Mouse (Mus musculus): Measurements from ENCODE around the gene Cnnm2. TPM values are rescaled to one million over a fixed set of nuclear protein-coding genes. Genes with fewer than 3 reads are reported as not detected.

The Cnnm2 gene
- polyA plus RNA-seq, 2 experiments, result 4.8 to 6.7 TPM

DNA sequence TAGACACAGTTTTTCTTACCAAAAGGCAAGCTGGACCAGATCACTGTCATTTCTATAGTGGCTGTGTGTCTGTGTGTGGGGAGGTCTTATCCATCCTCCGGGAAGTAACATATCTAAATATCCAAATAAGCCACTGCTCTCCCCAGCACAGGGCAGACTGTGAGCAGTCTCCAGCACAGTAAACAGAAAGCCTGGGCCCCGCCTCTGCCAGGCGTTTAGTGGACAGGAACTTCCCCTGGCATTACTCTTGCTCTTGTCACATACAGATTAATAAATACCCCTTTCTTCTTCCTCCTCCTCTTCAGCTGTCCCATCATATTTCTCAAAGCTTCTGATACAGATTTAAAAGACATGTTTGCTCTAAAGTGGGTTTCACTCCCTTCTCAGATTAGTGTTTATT lies 101.2 kb downstream of the Cnnm2 start:
- H3K27ac ChIP-seq (replicated peaks; ENCODE audit: low read depth, low read length), result no peak overlapping the region
- H3K36me3 ChIP-seq (ENCODE audit: control insufficient read depth, insufficient read depth, low read length), result no peaks in the 10 kb centered on the region
- 43% methylated on average over 3 of the region's 3 CpGs for WGBS
- no peaks in the 10 kb centered on the region for H3K27me3 ChIP-seq (ENCODE audit: control insufficient read depth, insufficient read depth, low read length)
- H3K4me1 ChIP-seq (ENCODE audit: control insufficient read depth, insufficient read depth, low read length), result no peaks in the 10 kb centered on the region
- no peak for TF ChIP-seq POLR2A (IDR thresholded peaks at IDR 0.05; ENCODE audit: borderline replicate concordance, extremely low read depth, insufficient read depth, insufficient read length)
- no peaks in the 10 kb centered on the region for H3K9me3 ChIP-seq (ENCODE audit: control insufficient read depth, low read length)
- DNase-seq (ENCODE audit: low spot score), result no peak
- no peak for ATAC-seq (ENCODE audit: low FRiP score, low read depth)
- H3K9ac ChIP-seq (ENCODE audit: low read depth, low read length, severe bottlenecking), result no peak overlapping the region
- H3K4me3 ChIP-seq (replicated peaks; ENCODE audit: low read length), result no peak overlapping the region
- no peak overlapping the region for H3K4me2 ChIP-seq (replicated peaks; ENCODE audit: low read depth, low read length, severe bottlenecking)

DNA sequence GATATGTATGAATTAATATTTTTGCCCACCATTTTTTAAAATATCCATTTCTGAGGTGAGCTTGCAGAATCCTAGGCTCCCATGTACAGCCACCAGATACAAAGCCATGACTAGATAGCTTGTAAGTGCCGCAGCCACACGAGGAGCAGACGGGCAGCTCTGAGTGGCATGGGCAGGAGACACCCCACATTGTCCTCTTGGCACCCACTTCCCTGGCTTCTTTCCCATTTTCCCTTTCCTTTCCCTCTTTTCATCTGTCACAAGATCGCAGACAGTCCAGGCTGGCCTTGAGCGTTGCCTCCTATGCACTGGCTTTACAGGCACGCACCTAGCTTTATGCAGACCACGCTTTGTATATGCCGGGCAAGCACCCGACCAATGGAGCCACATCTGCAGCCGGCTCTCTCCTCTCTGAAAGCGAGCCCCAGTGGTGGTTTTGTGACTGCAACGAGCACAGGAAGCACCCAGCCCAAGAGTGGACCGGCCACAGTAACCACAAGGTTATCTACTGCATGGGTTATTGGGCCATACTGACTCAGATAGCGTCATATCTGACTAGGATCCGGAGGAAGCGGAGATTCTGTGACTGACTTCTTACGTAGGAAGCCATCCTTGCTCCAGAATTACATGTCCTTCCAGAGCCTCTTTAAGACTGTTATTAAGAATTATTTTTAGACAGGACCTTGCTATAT lies 102.0 kb downstream of the Cnnm2 start:
- no peak overlapping the region for H3K27ac ChIP-seq (replicated peaks; ENCODE audit: low read depth, low read length)
- H3K9ac ChIP-seq (ENCODE audit: low read depth, low read length, severe bottlenecking), result no peak overlapping the region
- 80% methylated on average over 17 of the region's 17 CpGs for WGBS
- H3K4me1 ChIP-seq (ENCODE audit: control insufficient read depth, insufficient read depth, low read length), result no peaks in the 10 kb centered on the region
- ATAC-seq (ENCODE audit: low FRiP score, low read depth), result no peak
- no peak overlapping the region for H3K4me3 ChIP-seq (replicated peaks; ENCODE audit: low read length)
- H3K4me2 ChIP-seq (replicated peaks; ENCODE audit: low read depth, low read length, severe bottlenecking), result no peak overlapping the region
- no peak for DNase-seq (ENCODE audit: low spot score)
- H3K36me3 ChIP-seq (ENCODE audit: control insufficient read depth, insufficient read depth, low read length), result no peaks in the 10 kb centered on the region
- no peak for TF ChIP-seq POLR2A (IDR thresholded peaks at IDR 0.05; ENCODE audit: borderline replicate concordance, extremely low read depth, insufficient read depth, insufficient read length)
- H3K27me3 ChIP-seq (ENCODE audit: control insufficient read depth, insufficient read depth, low read length), result no peaks in the 10 kb centered on the region
- no peaks in the 10 kb centered on the region for H3K9me3 ChIP-seq (ENCODE audit: control insufficient read depth, low read length)

GRCm38 (mm10) chr19:46864079-46864478 lies 102.7 kb downstream of the Cnnm2 start:
- Histone ChIP-seq H3K27me3 (ENCODE audit: control insufficient read depth, insufficient read depth, low read length) (no peaks in the 10 kb centered on the region), H3K4me2 (replicated peaks; ENCODE audit: low read depth, low read length, severe bottlenecking) (no peak overlapping the region), H3K9me3 (ENCODE audit: control insufficient read depth, low read length) (no peaks in the 10 kb centered on the region), H3K9ac (ENCODE audit: low read depth, low read length, severe bottlenecking) (no peak overlapping the region), H3K4me1 (ENCODE audit: control insufficient read depth, insufficient read depth, low read length) (no peaks in the 10 kb centered on the region), H3K4me3 (replicated peaks; ENCODE audit: low read length) (no peak overlapping the region), H3K36me3 (ENCODE audit: control insufficient read depth, insufficient read depth, low read length) (no peaks in the 10 kb centered on the region), H3K27ac (replicated peaks; ENCODE audit: low read depth, low read length) (no peak overlapping the region)
- DNase-seq (ENCODE audit: low spot score), result no peak
- WGBS, result 50% methylated on average over 6 of the region's 6 CpGs
- no peak for ATAC-seq (ENCODE audit: low FRiP score, low read depth)
- TF ChIP-seq POLR2A (IDR thresholded peaks at IDR 0.05; ENCODE audit: borderline replicate concordance, extremely low read depth, insufficient read depth, insufficient read length), result no peak

GRCm38 (mm10) chr19:46864731-46865331 lies 103.4 kb downstream of the Cnnm2 start:
- H3K4me1 ChIP-seq (ENCODE audit: control insufficient read depth, insufficient read depth, low read length), result no peaks in the 10 kb centered on the region
- H3K36me3 ChIP-seq (ENCODE audit: control insufficient read depth, insufficient read depth, low read length), result no peaks in the 10 kb centered on the region
- ATAC-seq (ENCODE audit: low FRiP score, low read depth) (no peak), DNase-seq (ENCODE audit: low spot score) (no peak)
- H3K9me3 ChIP-seq (ENCODE audit: control insufficient read depth, low read length), result no peaks in the 10 kb centered on the region
- H3K27me3 ChIP-seq (ENCODE audit: control insufficient read depth, insufficient read depth, low read length), result no peaks in the 10 kb centered on the region
- H3K9ac ChIP-seq (ENCODE audit: low read depth, low read length, severe bottlenecking), result no peak overlapping the region
- H3K4me3 ChIP-seq (replicated peaks; ENCODE audit: low read length), result no peak overlapping the region
- WGBS, result 69% methylated on average over 6 of the region's 6 CpGs
- H3K27ac ChIP-seq (replicated peaks; ENCODE audit: low read depth, low read length), result no peak overlapping the region
- no peak for TF ChIP-seq POLR2A (IDR thresholded peaks at IDR 0.05; ENCODE audit: borderline replicate concordance, extremely low read depth, insufficient read depth, insufficient read length)
- H3K4me2 ChIP-seq (replicated peaks; ENCODE audit: low read depth, low read length, severe bottlenecking), result no peak overlapping the region

DNA sequence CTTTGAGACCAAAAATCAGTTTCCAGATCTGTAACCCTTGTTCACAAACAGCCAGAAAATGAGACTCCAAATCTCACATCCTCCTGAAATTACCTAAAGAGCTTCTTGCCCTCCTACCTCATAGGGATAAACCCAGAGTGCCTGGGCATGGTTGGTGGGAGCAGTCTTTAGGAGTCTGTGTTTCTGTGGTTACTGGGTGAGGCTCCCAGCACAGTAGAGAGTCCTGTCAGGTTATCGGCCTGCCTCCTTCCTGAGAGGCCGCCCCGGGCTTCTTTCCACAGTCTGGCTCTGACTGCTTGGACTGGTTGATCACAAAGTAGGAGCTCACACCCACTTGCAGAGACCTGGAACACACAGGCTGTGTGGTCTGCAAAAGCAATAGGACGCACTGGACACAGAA lies 104.0 kb downstream of the Cnnm2 start:
- H3K36me3 ChIP-seq (ENCODE audit: control insufficient read depth, insufficient read depth, low read length), result no peaks in the 10 kb centered on the region
- H3K4me2 ChIP-seq (replicated peaks; ENCODE audit: low read depth, low read length, severe bottlenecking), result no peak overlapping the region
- 83% methylated on average over 4 of the region's 4 CpGs for WGBS
- ATAC-seq (ENCODE audit: low FRiP score, low read depth) (no peak), DNase-seq (ENCODE audit: low spot score) (no peak)
- H3K27me3 ChIP-seq (ENCODE audit: control insufficient read depth, insufficient read depth, low read length), result no peaks in the 10 kb centered on the region
- H3K9ac ChIP-seq (ENCODE audit: low read depth, low read length, severe bottlenecking), result no peak overlapping the region
- H3K4me3 ChIP-seq (replicated peaks; ENCODE audit: low read length), result no peak overlapping the region
- H3K4me1 ChIP-seq (ENCODE audit: control insufficient read depth, insufficient read depth, low read length), result no peaks in the 10 kb centered on the region
- TF ChIP-seq POLR2A (IDR thresholded peaks at IDR 0.05; ENCODE audit: borderline replicate concordance, extremely low read depth, insufficient read depth, insufficient read length), result no peak
- no peak overlapping the region for H3K27ac ChIP-seq (replicated peaks; ENCODE audit: low read depth, low read length)
- H3K9me3 ChIP-seq (ENCODE audit: control insufficient read depth, low read length), result no peaks in the 10 kb centered on the region
